Mouse (Mus musculus): ENCODE measurements around the gene Tnfsf13.

GRCm38 (mm10) chr11:69699595-69699994 is 14.0 kb upstream of the Tnfsf13 start:
- TF ChIP-seq CTCF (IDR thresholded peaks at IDR 0.05; ENCODE audit: extremely low read depth, insufficient read depth, low read length): no peak
- no peak for TF ChIP-seq POLR2A (IDR thresholded peaks at IDR 0.05; ENCODE audit: extremely low read depth, insufficient read depth, low read length)
